Mouse (Mus musculus): ENCODE measurements around the gene Gm45785. TPM values are rescaled to one million over a fixed set of nuclear protein-coding genes. Genes with fewer than 3 reads are reported as not detected.

The Gm45785 gene
- total and polyA plus RNA-seq, 3 experiments: not detected

- no peaks in the 10 kb centered on the region for H3K79me2 ChIP-seq (ENCODE audit: control insufficient read depth, insufficient read depth, low read length, poor library complexity)
- no peak overlapping the region for H3K4me3 ChIP-seq (ENCODE audit: control insufficient read depth in 1 of 2, insufficient read depth in 1 of 2, low read depth in 2 of 2, low read length in 2 of 2)
- H3K27me3 ChIP-seq (ENCODE audit: control insufficient read depth in 1 of 2, insufficient read depth in 2 of 2, low read length in 2 of 2): no peaks in the 10 kb centered on the region
- H3K9me3 ChIP-seq (replicated peaks; ENCODE audit: insufficient read depth, low read length): no peaks in the 10 kb centered on the region
- H3K27ac ChIP-seq (ENCODE audit: control insufficient read depth, low read depth, low read length): no peak overlapping the region
- DNase-seq (ENCODE audit: low read depth, low spot score): no peak
- no peak for TF ChIP-seq CHD1 (IDR thresholded peaks at IDR 0.05; ENCODE audit: low read depth, low read length)
- TF ChIP-seq POLR2A (IDR thresholded peaks at IDR 0.05; ENCODE audit: control insufficient read depth in 1 of 2, insufficient read depth in 1 of 2, low read depth in 1 of 2, low read length in 2 of 2, poor library complexity in 1 of 2): no peak
- TF ChIP-seq NELFE (IDR thresholded peaks at IDR 0.05; ENCODE audit: low read depth, low read length): no peak
- no peak for TF ChIP-seq RCOR1 (IDR thresholded peaks at IDR 0.05; ENCODE audit: low read depth, low read length)
- TF ChIP-seq HCFC1 (IDR thresholded peaks at IDR 0.05; ENCODE audit: low read depth, low read length): no peak
- no peak for TF ChIP-seq ZKSCAN1 (IDR thresholded peaks at IDR 0.05; ENCODE audit: low read depth, low read length)
- no peak for TF ChIP-seq JUND (IDR thresholded peaks at IDR 0.05; ENCODE audit: low read depth, low read length)
- TF ChIP-seq KAT2A (conservative IDR thresholded peaks at IDR 0.05; ENCODE audit: low read depth, low read length): no peak
- TF ChIP-seq MYB (IDR thresholded peaks at IDR 0.05; ENCODE audit: low read depth, low read length): no peak
- TF ChIP-seq USF1 (IDR thresholded peaks at IDR 0.05; ENCODE audit: low read depth, low read length): no peak
- TF ChIP-seq CHD2 (IDR thresholded peaks at IDR 0.05; ENCODE audit: low read length): no peak
- no peak for TF ChIP-seq ELF1 (IDR thresholded peaks at IDR 0.05; ENCODE audit: low read depth, low read length)
- no peak for TF ChIP-seq BHLHE40 (IDR thresholded peaks at IDR 0.05; ENCODE audit: borderline replicate concordance, low read depth, low read length)
- no peak for TF ChIP-seq USF2 (IDR thresholded peaks at IDR 0.05; ENCODE audit: borderline replicate concordance in 1 of 2, insufficient read depth in 1 of 2, low read depth in 1 of 2, low read length in 2 of 2)
- no peak for TF ChIP-seq EP300 (IDR thresholded peaks at IDR 0.05; ENCODE audit: low read depth in 1 of 2, low read length in 2 of 2)
- TF ChIP-seq SMC3 (IDR thresholded peaks at IDR 0.05; ENCODE audit: low read depth, low read length): no peak
- no peak for TF ChIP-seq CTCF (IDR thresholded peaks at IDR 0.05 in 2 of 3, conservative IDR thresholded peaks at IDR 0.05 in 1 of 3; ENCODE audit: control insufficient read depth in 1 of 3, insufficient read depth in 1 of 3, low read depth in 2 of 3, low read length in 3 of 3, poor library complexity in 1 of 3, severe bottlenecking in 1 of 3)
- no peak for TF ChIP-seq TCF12 (IDR thresholded peaks at IDR 0.05; ENCODE audit: low read depth, low read length)
- TF ChIP-seq POLR2AphosphoS5 (IDR thresholded peaks at IDR 0.05; ENCODE audit: borderline replicate concordance, low read depth, low read length): no peak
- H3K9ac ChIP-seq (ENCODE audit: control insufficient read depth, low read depth, low read length, poor library complexity, severe bottlenecking): no peak overlapping the region
- H3K4me1 ChIP-seq (ENCODE audit: control insufficient read depth in 1 of 2, insufficient read depth in 2 of 2, low read length in 2 of 2): peaks cover 0 to 7% of the 10 kb centered on the region in 2 experiments; a peak in 2 of 4 replicates
- H3K36me3 ChIP-seq (ENCODE audit: control insufficient read depth in 1 of 2, insufficient read depth in 2 of 2, low read length in 2 of 2): peaks cover 3 to 5% of the 10 kb centered on the region in 2 experiments; a peak in 3 of 4 replicates
These were observed 38.5 kb upstream of the Gm45785 start for GRCm38 (mm10) chr7:140894611-140895010.

GRCm38 (mm10) chr7:140894031-140894430 is 37.9 kb upstream of the Gm45785 start:
- no peak for DNase-seq (ENCODE audit: low read depth, low spot score)
- TF ChIP-seq MAZ (IDR thresholded peaks at IDR 0.05; ENCODE audit: low read depth, low read length): no peak
- TF ChIP-seq BHLHE40 (IDR thresholded peaks at IDR 0.05; ENCODE audit: borderline replicate concordance, low read depth, low read length): no peak
- no peak for TF ChIP-seq HCFC1 (IDR thresholded peaks at IDR 0.05; ENCODE audit: low read depth, low read length)
- TF ChIP-seq KAT2A (conservative IDR thresholded peaks at IDR 0.05; ENCODE audit: low read depth, low read length): no peak
- no peak for TF ChIP-seq ZNF384 (IDR thresholded peaks at IDR 0.05; ENCODE audit: low read depth, low read length)
- TF ChIP-seq MYC (IDR thresholded peaks at IDR 0.05; ENCODE audit: low read depth, low read length): no peak
- no peak for TF ChIP-seq USF1 (IDR thresholded peaks at IDR 0.05; ENCODE audit: low read depth, low read length)
- TF ChIP-seq CHD2 (IDR thresholded peaks at IDR 0.05; ENCODE audit: low read length): no peak
- TF ChIP-seq TBP (IDR thresholded peaks at IDR 0.05; ENCODE audit: low read depth, low read length): no peak
- no peak for TF ChIP-seq TCF12 (IDR thresholded peaks at IDR 0.05; ENCODE audit: low read depth, low read length)
- TF ChIP-seq MAX (IDR thresholded peaks at IDR 0.05; ENCODE audit: low read length): no peak
- no peak for TF ChIP-seq USF2 (IDR thresholded peaks at IDR 0.05; ENCODE audit: borderline replicate concordance in 1 of 2, insufficient read depth in 1 of 2, low read depth in 1 of 2, low read length in 2 of 2)
- TF ChIP-seq MAFK (IDR thresholded peaks at IDR 0.05; ENCODE audit: borderline replicate concordance, low read depth, low read length): no peak
- no peak for TF ChIP-seq NELFE (IDR thresholded peaks at IDR 0.05; ENCODE audit: low read depth, low read length)
- no peak for TF ChIP-seq SMC3 (IDR thresholded peaks at IDR 0.05; ENCODE audit: low read depth, low read length)
- TF ChIP-seq RAD21 (IDR thresholded peaks at IDR 0.05; ENCODE audit: low read depth, low read length): no peak
- no peak for TF ChIP-seq POLR2AphosphoS5 (IDR thresholded peaks at IDR 0.05; ENCODE audit: borderline replicate concordance, low read depth, low read length)
- TF ChIP-seq GATA1 (IDR thresholded peaks at IDR 0.05; ENCODE audit: low read depth, low read length): no peak
- TF ChIP-seq NRF1 (IDR thresholded peaks at IDR 0.05; ENCODE audit: insufficient read depth, low read depth, low read length, poor library complexity, severe bottlenecking): no peak
- peaks cover 0 to 7% of the 10 kb centered on the region in 2 experiments; a peak in 2 of 4 replicates for H3K4me1 ChIP-seq (ENCODE audit: control insufficient read depth in 1 of 2, insufficient read depth in 2 of 2, low read length in 2 of 2)
- no peaks in the 10 kb centered on the region for H3K79me2 ChIP-seq (ENCODE audit: control insufficient read depth, insufficient read depth, low read length, poor library complexity)
- no peak overlapping the region for H3K27ac ChIP-seq (ENCODE audit: control insufficient read depth, low read depth, low read length)
- H3K27me3 ChIP-seq (ENCODE audit: control insufficient read depth in 1 of 2, insufficient read depth in 2 of 2, low read length in 2 of 2): no peaks in the 10 kb centered on the region
- H3K4me3 ChIP-seq (ENCODE audit: control insufficient read depth in 1 of 2, insufficient read depth in 1 of 2, low read depth in 2 of 2, low read length in 2 of 2): no peak overlapping the region
- no peak overlapping the region for H3K9ac ChIP-seq (ENCODE audit: control insufficient read depth, low read depth, low read length, poor library complexity, severe bottlenecking)
- peaks cover 3 to 10% of the 10 kb centered on the region in 2 experiments; a peak in 3 of 4 replicates for H3K36me3 ChIP-seq (ENCODE audit: control insufficient read depth in 1 of 2, insufficient read depth in 2 of 2, low read length in 2 of 2)
- H3K9me3 ChIP-seq (replicated peaks; ENCODE audit: insufficient read depth, low read length): no peaks in the 10 kb centered on the region

Data from MEL (cell line).